Mouse (Mus musculus) CH12.LX (cell line): ENCODE data around the gene Cdc25a. TPM values are rescaled to one million over a fixed set of nuclear protein-coding genes. Genes with fewer than 3 reads are reported as not detected.

Experiments used
- DNase-seq: peaks from one replicate; pipeline ENCODE4 v3.0.0-alpha.2; 2013; ENCODE audit errors: extremely low read depth
- H3K27ac ChIP-seq: 2 replicates; pipeline ENCODE4 v1.5.1; 2012; ENCODE audit warnings: low read depth, mild to moderate bottlenecking, control low read depth, moderate library complexity; ENCODE audit not compliant: insufficient read depth
- H3K27me3 ChIP-seq: replicated peaks from 2 replicates; pipeline ENCODE3; 2012; ENCODE audit warnings: inconsistent platforms
- H3K36me3 ChIP-seq, 2 experiments: replicated peaks in 1 of 2; 2 replicates each; pipeline versions ENCODE3 to v1.6.1; 2012; ENCODE audit warnings: inconsistent platforms in 1 of 2, low read length in 1 of 2, mild to moderate bottlenecking in 1 of 2, mixed read lengths in 1 of 2, moderate library complexity in 1 of 2; ENCODE audit not compliant: control insufficient read depth in 1 of 2, insufficient read depth in 1 of 2
- H3K4me1 ChIP-seq, 2 experiments: 2 replicates each; pipeline ENCODE4 v1.6.1; 2012; ENCODE audit warnings: inconsistent platforms in 1 of 2, moderate library complexity in 1 of 2; ENCODE audit not compliant: insufficient read depth in 2 of 2, control insufficient read depth in 1 of 2
- H3K4me2 ChIP-seq: 2 replicates; pipeline ENCODE4 v1.6.1; 2012; ENCODE audit warnings: low read depth, mild to moderate bottlenecking, control low read depth; ENCODE audit not compliant: poor library complexity, insufficient read depth, severe bottlenecking
- H3K4me3 ChIP-seq, 3 experiments: fragments of 150-350 bp in 1 of 3; sonication (generic) in 1 of 3; replicated peaks in 1 of 3; 2 replicates each; pipeline versions ENCODE3 to v1.5.1; 2011 to 2012; ENCODE audit warnings: low read depth in 2 of 3, low read length in 2 of 3, mild to moderate bottlenecking in 2 of 3, moderate library complexity in 2 of 3, control low read depth in 1 of 3, improper control_type of control experiment in 1 of 3, inconsistent platforms in 1 of 3, mixed read lengths in 1 of 3; ENCODE audit not compliant: poor library complexity in 1 of 3
- H3K79me2 ChIP-seq: replicated peaks from 2 replicates; pipeline ENCODE4 v1.6.1; 2012; ENCODE audit warnings: mild to moderate bottlenecking, moderate library complexity; ENCODE audit not compliant: control insufficient read depth, poor library complexity, insufficient read depth, severe bottlenecking; ENCODE audit errors: extremely low read depth
- H3K9ac ChIP-seq: 2 replicates; pipeline ENCODE4 v1.6.1; 2012; ENCODE audit warnings: low read depth, mild to moderate bottlenecking, control low read depth, moderate library complexity; ENCODE audit not compliant: insufficient read depth
- H3K9me3 ChIP-seq: replicated peaks from 2 replicates; pipeline ENCODE3; 2012; ENCODE audit warnings: low read length, inconsistent platforms, mixed read lengths
- CHD2 ChIP-seq: IDR thresholded peaks from 2 replicates; pipeline ENCODE4 v1.6.1; 2011; ENCODE audit warnings: low read length, improper control_type of control experiment
- ELF1 ChIP-seq: IDR thresholded peaks from 2 replicates; pipeline ENCODE4 v1.6.1; 2014; ENCODE audit warnings: low read depth, mild to moderate bottlenecking, inconsistent platforms, low read length, improper control_type of control experiment
- EP300 ChIP-seq: IDR thresholded peaks from 2 replicates; pipeline ENCODE4 v1.6.1; 2011; ENCODE audit warnings: low read length, improper control_type of control experiment
- GABPA ChIP-seq: IDR thresholded peaks from 2 replicates; pipeline ENCODE4 v1.6.1; 2012; ENCODE audit warnings: low read depth, low read length, improper control_type of control experiment, inconsistent platforms; ENCODE audit not compliant: insufficient replicate concordance
- HCFC1 ChIP-seq: IDR thresholded peaks from 2 replicates; pipeline ENCODE4 v1.6.1; 2012; ENCODE audit warnings: low read depth, mild to moderate bottlenecking, inconsistent platforms, low read length, improper control_type of control experiment
- JUND ChIP-seq: conservative IDR thresholded peaks from 2 replicates; pipeline ENCODE4 v1.6.1; 2011; ENCODE audit warnings: low read depth, low read length, improper control_type of control experiment
- KAT2A ChIP-seq: IDR thresholded peaks from 2 replicates; pipeline ENCODE4 v1.6.1; 2012; ENCODE audit warnings: low read length, improper control_type of control experiment, inconsistent platforms; ENCODE audit not compliant: insufficient replicate concordance
- MAX ChIP-seq: IDR thresholded peaks from 2 replicates; pipeline ENCODE4 v1.6.1; 2011; ENCODE audit warnings: low read length, improper control_type of control experiment
- MEF2A ChIP-seq: IDR thresholded peaks from 2 replicates; pipeline ENCODE4 v1.6.1; 2014; ENCODE audit warnings: low read depth, mild to moderate bottlenecking, inconsistent platforms, low read length, improper control_type of control experiment, borderline replicate concordance
- MXI1 ChIP-seq: IDR thresholded peaks from 2 replicates; pipeline ENCODE4 v1.6.1; 2011; ENCODE audit warnings: mild to moderate bottlenecking, low read depth, low read length, improper control_type of control experiment
- MYC ChIP-seq: IDR thresholded peaks from 2 replicates; pipeline ENCODE4 v1.6.1; 2011; ENCODE audit warnings: low read depth, mild to moderate bottlenecking, improper control_type of control experiment, low read length
- PAX5 ChIP-seq: IDR thresholded peaks from 2 replicates; pipeline ENCODE4 v1.6.1; 2012; ENCODE audit warnings: low read length, inconsistent platforms, mixed read lengths
- RAD21 ChIP-seq: IDR thresholded peaks from 2 replicates; pipeline ENCODE4 v1.6.1; 2011; ENCODE audit warnings: low read depth, mild to moderate bottlenecking, low read length, improper control_type of control experiment, moderate library complexity
- SMC3 ChIP-seq: IDR thresholded peaks from 2 replicates; pipeline ENCODE4 v1.6.1; 2011; ENCODE audit warnings: low read depth, low read length, improper control_type of control experiment
- TCF12 ChIP-seq: IDR thresholded peaks from 2 replicates; pipeline ENCODE4 v1.6.1; 2014; ENCODE audit warnings: low read depth, mild to moderate bottlenecking, inconsistent platforms, low read length, improper control_type of control experiment
- USF2 ChIP-seq: conservative IDR thresholded peaks from 2 replicates; pipeline ENCODE4 v1.6.1; 2011; ENCODE audit warnings: low read depth, low read length, improper control_type of control experiment
- ZC3H11A ChIP-seq: IDR thresholded peaks from 2 replicates; pipeline ENCODE4 v1.6.1; 2012; ENCODE audit warnings: low read depth, mild to moderate bottlenecking, inconsistent platforms, low read length, improper control_type of control experiment
- ZKSCAN1 ChIP-seq: IDR thresholded peaks from 2 replicates; pipeline ENCODE4 v1.6.1; 2012; ENCODE audit warnings: low read depth, inconsistent platforms, low read length, improper control_type of control experiment, borderline replicate concordance
- dilution Hi-C: fragments of 300-500 bp; cut with MboI; formaldehyde crosslinking; loops from 2 replicates; pipeline ENCODE4 v1.14.3; 2020; ENCODE audit warnings: low sequenced_read_pairs; ENCODE audit not compliant: extremely low pct_unique_long_range_greater_than_20kb, extremely low pct_ligation_motif_present
- in situ Hi-C: fragments of 300-500 bp; cut with MboI; formaldehyde crosslinking; loops from 3 replicates; pipeline ENCODE4 v1.14.3; 2019; ENCODE audit warnings: low sequenced_read_pairs, low pct_ligation_motif_present, low pct_unique_long_range_greater_than_20kb, mixed read lengths
- polyA plus RNA-seq: library from polyadenylated mRNA; unstranded; fragments of >175 nt; gene quantifications from 2 replicates; pipeline ENCODE4 v1.2.1, GENCODE M21; 2012; ENCODE audit warnings: low read depth; ENCODE audit not compliant: insufficient read length
- total RNA-seq, 2 experiments: library from RNA; depleted of rRNA; stranded (reverse); fragments of 300-350 nt in 1 of 2; fragments of >200 nt in 1 of 2; gene quantifications; 2 replicates each; pipeline ENCODE4 v1.2.3; 2012 to 2014

Gene Cdc25a
- total and polyA plus RNA-seq, 3 experiments, result 32.4 to 74.9 (median 32.6) TPM

DNA sequence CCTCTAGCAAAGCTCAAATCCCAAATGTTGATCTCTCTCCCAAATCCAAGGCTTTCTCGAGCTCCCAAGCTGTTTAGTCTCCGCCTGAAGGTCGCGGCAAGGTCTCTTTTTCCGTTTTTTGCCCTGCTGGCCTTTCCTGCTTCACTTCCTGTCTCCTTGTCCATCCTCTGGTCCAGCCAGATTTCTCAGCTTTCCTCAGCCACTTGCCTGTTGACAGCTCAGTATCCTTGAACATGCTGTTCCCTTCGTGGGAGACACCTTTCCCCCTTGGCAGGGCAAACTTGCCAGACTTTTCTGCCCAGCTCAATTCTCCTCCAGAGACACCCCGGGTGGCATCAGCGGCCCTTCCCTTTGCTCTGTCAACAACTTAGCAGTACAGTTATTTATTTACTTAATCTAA is 24.4 kb downstream of the Cdc25a start:
- in situ Hi-C loops, result loop anchor here (5.0 to 10.0 kb wide), 2 partner anchors 43 to 385 kb away; no protein-coding TSS in a partner anchor
- dilution Hi-C loops, result no loop called here
- H3K27ac ChIP-seq, result no peak overlapping the region
- H3K36me3 ChIP-seq, result peaks cover 8 to 56% of the 10 kb centered on the region in 2 experiments
- no peak for DNase-seq
- 0 out of 4 replicates have a peak, but pooled peaks cover 0 to 3% of the 10 kb centered on the region in 2 experiments for H3K4me1 ChIP-seq
- H3K9me3 ChIP-seq, result no peaks in the 10 kb centered on the region
- H3K27me3 ChIP-seq, result no peaks in the 10 kb centered on the region
- no peak overlapping the region for H3K4me3 ChIP-seq
- H3K9ac ChIP-seq, result no peak overlapping the region
- no peaks in the 10 kb centered on the region for H3K79me2 ChIP-seq
- no peak overlapping the region for H3K4me2 ChIP-seq
- no peak for TF ChIP-seq GABPA
- TF ChIP-seq USF2, result no peak
- no peak for TF ChIP-seq ZKSCAN1
- no peak for TF ChIP-seq SMC3
- TF ChIP-seq ZC3H11A, result no peak
- no peak for TF ChIP-seq MYC
- TF ChIP-seq MAX, result no peak
- TF ChIP-seq EP300, result no peak

DNA sequence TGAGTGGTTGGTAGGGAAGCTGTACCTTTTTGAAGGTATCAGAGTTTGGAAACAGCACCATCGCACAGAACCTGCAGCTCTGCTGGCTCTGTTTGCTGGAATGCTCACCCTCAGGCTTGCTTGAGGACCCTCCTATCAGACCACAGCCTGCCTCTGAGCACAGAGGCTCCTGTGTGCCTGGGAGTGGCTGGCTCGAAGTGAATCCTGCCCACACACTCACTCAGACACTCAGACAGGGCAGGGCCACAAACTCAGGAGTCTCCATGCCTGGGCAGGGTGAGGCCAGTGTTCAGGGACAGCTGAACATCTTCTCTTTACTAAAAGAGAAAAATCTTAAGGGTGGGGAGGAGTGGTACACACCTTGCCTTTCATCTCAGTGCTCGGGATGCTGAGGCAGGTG is 25.2 kb downstream of the Cdc25a start:
- in situ Hi-C loops (no loop called here), dilution Hi-C loops (no loop called here)
- TF ChIP-seq PAX5 (no peak), TCF12 (no peak), JUND (no peak), CHD2 (no peak), MEF2A (no peak), KAT2A (no peak), GABPA (no peak), ELF1 (no peak), RAD21 (no peak), HCFC1 (no peak), MXI1 (no peak)
- Histone ChIP-seq H3K9ac (no peak overlapping the region), H3K27me3 (no peaks in the 10 kb centered on the region), H3K4me3 (no peak overlapping the region), H3K4me2 (no peak overlapping the region), H3K36me3 (peaks cover 7 to 50% of the 10 kb centered on the region in 2 experiments), H3K9me3 (no peaks in the 10 kb centered on the region), H3K27ac (no peak overlapping the region), H3K4me1 (no peaks in the 10 kb centered on the region), H3K79me2 (no peaks in the 10 kb centered on the region)
- no peak for DNase-seq
